Mouse (Mus musculus): Measurements from ENCODE around the gene Tex36. TPM values are rescaled to one million over a fixed set of nuclear protein-coding genes. Genes with fewer than 3 reads are reported as not detected.

Gene Tex36
- polyA plus RNA-seq, 1 experiment, result not detected

GRCm38 (mm10) chr7:133548434-133548833 lies 53.5 kb downstream of the Tex36 start:
- no peak overlapping the region for H3K4me3 ChIP-seq (ENCODE audit: insufficient read depth, low read depth, low read length)
- TF ChIP-seq POLR2A (IDR thresholded peaks at IDR 0.05; ENCODE audit: low read depth, low read length), result no peak
- no peak for TF ChIP-seq CTCF (conservative IDR thresholded peaks at IDR 0.05; ENCODE audit: insufficient read depth, insufficient read length, low read depth, low read length)
- no peaks in the 10 kb centered on the region for H3K27me3 ChIP-seq (replicated peaks; ENCODE audit: control insufficient read depth, insufficient read depth, low read length)
- DNase-seq, result no peak
- no peaks in the 10 kb centered on the region for H3K4me1 ChIP-seq (ENCODE audit: control insufficient read depth, insufficient read depth, low read length)
- no peak overlapping the region for H3K27ac ChIP-seq (ENCODE audit: insufficient read depth, low read depth, low read length)
- 83% methylated on average over 4 of the region's 4 CpGs for WGBS
- H3K36me3 ChIP-seq (ENCODE audit: control insufficient read depth, insufficient read depth, low read length), result no peaks in the 10 kb centered on the region

GRCm38 (mm10) chr7:133545631-133546030 lies 56.3 kb downstream of the Tex36 start:
- 61% methylated on average over 3 of the region's 3 CpGs for WGBS
- H3K27me3 ChIP-seq (replicated peaks; ENCODE audit: control insufficient read depth, insufficient read depth, low read length), result no peaks in the 10 kb centered on the region
- peak; percentile 44 for DNase-seq
- no peak overlapping the region for H3K27ac ChIP-seq (ENCODE audit: insufficient read depth, low read depth, low read length)
- no peaks in the 10 kb centered on the region for H3K4me1 ChIP-seq (ENCODE audit: control insufficient read depth, insufficient read depth, low read length)
- TF ChIP-seq POLR2A (IDR thresholded peaks at IDR 0.05; ENCODE audit: low read depth, low read length) (no peak), CTCF (conservative IDR thresholded peaks at IDR 0.05; ENCODE audit: insufficient read depth, insufficient read length, low read depth, low read length) (no peak)
- H3K36me3 ChIP-seq (ENCODE audit: control insufficient read depth, insufficient read depth, low read length), result no peaks in the 10 kb centered on the region
- no peak overlapping the region for H3K4me3 ChIP-seq (ENCODE audit: insufficient read depth, low read depth, low read length)

GRCm38 (mm10) chr7:133544966-133545365 lies 57.0 kb downstream of the Tex36 start:
- Histone ChIP-seq H3K4me3 (ENCODE audit: insufficient read depth, low read depth, low read length) (no peak overlapping the region), H3K27ac (ENCODE audit: insufficient read depth, low read depth, low read length) (no peak overlapping the region), H3K4me1 (ENCODE audit: control insufficient read depth, insufficient read depth, low read length) (no peaks in the 10 kb centered on the region), H3K36me3 (ENCODE audit: control insufficient read depth, insufficient read depth, low read length) (no peaks in the 10 kb centered on the region), H3K27me3 (replicated peaks; ENCODE audit: control insufficient read depth, insufficient read depth, low read length) (no peaks in the 10 kb centered on the region)
- TF ChIP-seq POLR2A (IDR thresholded peaks at IDR 0.05; ENCODE audit: low read depth, low read length) (no peak), CTCF (conservative IDR thresholded peaks at IDR 0.05; ENCODE audit: insufficient read depth, insufficient read length, low read depth, low read length) (no peak)
- WGBS, result 57% methylated on average over 2 of the region's 2 CpGs
- DNase-seq, result no peak

GRCm38 (mm10) chr7:133543131-133543530 lies 58.8 kb downstream of the Tex36 start:
- no peak overlapping the region for H3K4me3 ChIP-seq (ENCODE audit: insufficient read depth, low read depth, low read length)
- WGBS, result 95% methylated on average over 4 of the region's 4 CpGs
- no peaks in the 10 kb centered on the region for H3K4me1 ChIP-seq (ENCODE audit: control insufficient read depth, insufficient read depth, low read length)
- TF ChIP-seq CTCF (conservative IDR thresholded peaks at IDR 0.05; ENCODE audit: insufficient read depth, insufficient read length, low read depth, low read length), result no peak
- TF ChIP-seq POLR2A (IDR thresholded peaks at IDR 0.05; ENCODE audit: low read depth, low read length), result no peak
- H3K36me3 ChIP-seq (ENCODE audit: control insufficient read depth, insufficient read depth, low read length), result no peaks in the 10 kb centered on the region
- no peak for DNase-seq
- no peak overlapping the region for H3K27ac ChIP-seq (ENCODE audit: insufficient read depth, low read depth, low read length)
- no peaks in the 10 kb centered on the region for H3K27me3 ChIP-seq (replicated peaks; ENCODE audit: control insufficient read depth, insufficient read depth, low read length)

- TF ChIP-seq POLR2A (IDR thresholded peaks at IDR 0.05; ENCODE audit: low read depth, low read length) (no peak), CTCF (conservative IDR thresholded peaks at IDR 0.05; ENCODE audit: insufficient read depth, insufficient read length, low read depth, low read length) (no peak)
- Histone ChIP-seq H3K27me3 (replicated peaks; ENCODE audit: control insufficient read depth, insufficient read depth, low read length) (no peaks in the 10 kb centered on the region), H3K4me1 (ENCODE audit: control insufficient read depth, insufficient read depth, low read length) (peaks cover 11% of the 10 kb centered on the region; the same call in 1 of the 2 replicates), H3K4me3 (ENCODE audit: insufficient read depth, low read depth, low read length) (no peak overlapping the region), H3K27ac (ENCODE audit: insufficient read depth, low read depth, low read length) (0 out of 2 replicates have a peak overlapping the region, but pooled peaks have one; percentile 41), H3K36me3 (ENCODE audit: control insufficient read depth, insufficient read depth, low read length) (no peaks in the 10 kb centered on the region)
- WGBS, result 48% methylated on average over 4 of the region's 4 CpGs
- DNase-seq, result peak; percentile 86
Observed at GRCm38 (mm10) chr7:133537366-133537765, 64.6 kb downstream of the Tex36 start.

Other genes starting within 250 kb of the Tex36 start
- 9.0 and 12.4 TPM in 2 replicates for gene Edrf1, start 35.4 kb upstream of the Tex36 start, polyA plus RNA-seq (2012; rRNA removed)
- gene Mmp21, start 77.9 kb upstream of the Tex36 start, polyA plus RNA-seq (2012; rRNA removed), result not detected in 2 replicates
- 37.1 and 46.6 TPM in 2 replicates for gene Bccip, start 107.2 kb upstream of the Tex36 start, polyA plus RNA-seq (2012; rRNA removed)
- 26.0 and 26.5 TPM in 2 replicates for gene Uros, start 107.9 kb upstream of the Tex36 start, polyA plus RNA-seq (2012; rRNA removed)
- 0.08 and 0.09 TPM in 2 replicates for gene Fank1, start 174.7 kb upstream of the Tex36 start, polyA plus RNA-seq (2012; rRNA removed)
- gene Dhx32, start 180.6 kb upstream of the Tex36 start, polyA plus RNA-seq (2012; rRNA removed), result 26.1 and 28.1 TPM in 2 replicates